Mouse (Mus musculus) cerebellum, adult 2 months (tissue): Measurements from ENCODE around the gene 1500009C09Rik.

Source experiments
- CTCF ChIP-seq: fragments of 200-500 bp; IDR thresholded peaks from 2 replicates; pipeline ENCODE4 v1.5.1; 2011; ENCODE audit warnings: low read depth, mild to moderate bottlenecking, control low read depth, low read length, moderate library complexity, borderline replicate concordance; ENCODE audit not compliant: insufficient read depth
- POLR2A ChIP-seq: fragments of 200-500 bp; IDR thresholded peaks from 2 replicates; pipeline ENCODE4 v1.6.1; 2011; ENCODE audit warnings: low read length, control low read depth, borderline replicate concordance; ENCODE audit not compliant: insufficient read depth

- TF ChIP-seq CTCF (no peak), POLR2A (no peak)
Measured at GRCm38 (mm10) chr15:82229542-82230045, 22.6 kb upstream of the 1500009C09Rik start.
